Mouse (Mus musculus): ENCODE results near the gene Cog1. TPM values are rescaled to one million over a fixed set of nuclear protein-coding genes. Genes with fewer than 3 reads are reported as not detected.

The Cog1 gene
- total and polyA plus RNA-seq, 3 experiments = 29.4 to 113 (median 37.4) TPM

DNA sequence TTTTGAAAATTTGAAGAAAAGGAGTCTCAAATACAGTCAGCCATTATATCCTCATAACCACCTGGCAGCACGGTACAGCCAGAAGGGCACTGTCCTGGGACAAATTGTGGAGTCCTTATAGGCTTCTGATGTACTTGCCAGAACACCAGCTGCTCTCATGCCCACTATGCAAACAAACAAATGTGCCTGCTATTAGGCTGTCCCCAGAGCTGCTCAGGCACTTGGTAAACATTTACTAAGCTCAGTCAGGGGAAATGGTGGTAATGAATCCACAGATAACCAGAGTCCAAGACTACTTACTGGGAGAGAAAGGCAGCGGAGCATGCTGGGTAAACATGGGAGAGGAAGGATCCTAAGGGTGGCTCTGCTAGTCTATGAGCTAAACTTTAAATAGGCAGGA is 18.2 kb downstream of the Cog1 start:
- Histone ChIP-seq H3K27ac (ENCODE audit: control insufficient read depth, low read depth, low read length) (no peak overlapping the region), H3K9me3 (replicated peaks; ENCODE audit: insufficient read depth, low read length) (no peaks in the 10 kb centered on the region), H3K36me3 (ENCODE audit: control insufficient read depth in 1 of 2, insufficient read depth in 2 of 2, low read length in 2 of 2) (peaks cover 9 to 42% of the 10 kb centered on the region in 2 experiments), H3K79me2 (ENCODE audit: control insufficient read depth, insufficient read depth, low read length, poor library complexity) (peaks cover 10% of the 10 kb centered on the region), H3K4me1 (ENCODE audit: control insufficient read depth in 1 of 2, insufficient read depth in 2 of 2, low read length in 2 of 2) (no peaks in the 10 kb centered on the region; a peak in 1 of 4 replicates), H3K27me3 (ENCODE audit: control insufficient read depth in 1 of 2, insufficient read depth in 2 of 2, low read length in 2 of 2) (no peaks in the 10 kb centered on the region), H3K4me3 (ENCODE audit: control insufficient read depth in 1 of 2, insufficient read depth in 1 of 2, low read depth in 2 of 2, low read length in 2 of 2) (no peak overlapping the region), H3K9ac (ENCODE audit: control insufficient read depth, low read depth, low read length, poor library complexity, severe bottlenecking) (no peak overlapping the region)
- no peak for TF ChIP-seq BHLHE40 (IDR thresholded peaks at IDR 0.05; ENCODE audit: borderline replicate concordance, low read depth, low read length)
- no peak for TF ChIP-seq KAT2A (conservative IDR thresholded peaks at IDR 0.05; ENCODE audit: low read depth, low read length)
- TF ChIP-seq GABPA (IDR thresholded peaks at IDR 0.05; ENCODE audit: low read depth, low read length) = no peak
- no peak for TF ChIP-seq TAL1 (IDR thresholded peaks at IDR 0.05; ENCODE audit: low read length)
- no peak for TF ChIP-seq RCOR1 (IDR thresholded peaks at IDR 0.05; ENCODE audit: low read depth, low read length)
- TF ChIP-seq POLR2A (IDR thresholded peaks at IDR 0.05; ENCODE audit: control insufficient read depth in 1 of 2, insufficient read depth in 1 of 2, low read depth in 1 of 2, low read length in 2 of 2, poor library complexity in 1 of 2) = no peak
- TF ChIP-seq USF1 (IDR thresholded peaks at IDR 0.05; ENCODE audit: low read depth, low read length) = no peak
- TF ChIP-seq USF2 (IDR thresholded peaks at IDR 0.05; ENCODE audit: borderline replicate concordance in 1 of 2, insufficient read depth in 1 of 2, low read depth in 1 of 2, low read length in 2 of 2) = no peak
- DNase-seq (ENCODE audit: low read depth, low spot score) = no peak

DNA sequence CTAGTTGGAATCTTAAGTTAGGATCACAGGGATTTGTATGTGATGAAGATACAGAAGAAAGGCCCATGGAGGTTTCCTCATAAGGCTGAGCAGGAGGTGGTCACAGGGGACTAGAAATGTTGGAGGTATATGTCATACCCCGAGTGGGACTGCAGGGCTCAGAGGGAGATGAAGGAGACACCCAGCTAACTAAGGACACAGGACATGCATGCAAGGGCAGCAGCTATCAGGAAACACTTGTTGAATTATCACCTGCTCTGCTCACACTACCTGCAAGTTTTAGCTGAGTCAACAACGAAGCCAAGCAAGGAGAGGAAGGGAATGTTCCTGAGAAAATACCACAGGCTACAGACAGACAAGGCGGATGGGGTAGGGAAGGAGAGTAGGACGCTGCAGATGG is 18.7 kb downstream of the Cog1 start:
- H3K36me3 ChIP-seq (ENCODE audit: control insufficient read depth in 1 of 2, insufficient read depth in 2 of 2, low read length in 2 of 2) = peaks cover 9 to 40% of the 10 kb centered on the region in 2 experiments
- H3K9ac ChIP-seq (ENCODE audit: control insufficient read depth, low read depth, low read length, poor library complexity, severe bottlenecking) = no peak overlapping the region
- H3K79me2 ChIP-seq (ENCODE audit: control insufficient read depth, insufficient read depth, low read length, poor library complexity) = peaks cover 10% of the 10 kb centered on the region
- H3K9me3 ChIP-seq (replicated peaks; ENCODE audit: insufficient read depth, low read length) = no peaks in the 10 kb centered on the region
- H3K4me1 ChIP-seq (ENCODE audit: control insufficient read depth in 1 of 2, insufficient read depth in 2 of 2, low read length in 2 of 2) = no peaks in the 10 kb centered on the region; a peak in 1 of 4 replicates
- no peaks in the 10 kb centered on the region for H3K27me3 ChIP-seq (ENCODE audit: control insufficient read depth in 1 of 2, insufficient read depth in 2 of 2, low read length in 2 of 2)
- no peak for TF ChIP-seq RAD21 (IDR thresholded peaks at IDR 0.05; ENCODE audit: low read depth, low read length)
- no peak for TF ChIP-seq TAL1 (IDR thresholded peaks at IDR 0.05; ENCODE audit: low read length)
- TF ChIP-seq RCOR1 (IDR thresholded peaks at IDR 0.05; ENCODE audit: low read depth, low read length) = no peak
- TF ChIP-seq KAT2A (conservative IDR thresholded peaks at IDR 0.05; ENCODE audit: low read depth, low read length) = no peak
- TF ChIP-seq MYB (IDR thresholded peaks at IDR 0.05; ENCODE audit: low read depth, low read length) = no peak
- TF ChIP-seq CHD1 (IDR thresholded peaks at IDR 0.05; ENCODE audit: low read depth, low read length) = no peak
- TF ChIP-seq SIN3A (IDR thresholded peaks at IDR 0.05; ENCODE audit: low read length) = no peak
- TF ChIP-seq USF1 (IDR thresholded peaks at IDR 0.05; ENCODE audit: low read depth, low read length) = no peak
- H3K27ac ChIP-seq (ENCODE audit: control insufficient read depth, low read depth, low read length) = no peak overlapping the region
- no peak for DNase-seq (ENCODE audit: low read depth, low spot score)
- H3K4me3 ChIP-seq (ENCODE audit: control insufficient read depth in 1 of 2, insufficient read depth in 1 of 2, low read depth in 2 of 2, low read length in 2 of 2) = no peak overlapping the region

DNA sequence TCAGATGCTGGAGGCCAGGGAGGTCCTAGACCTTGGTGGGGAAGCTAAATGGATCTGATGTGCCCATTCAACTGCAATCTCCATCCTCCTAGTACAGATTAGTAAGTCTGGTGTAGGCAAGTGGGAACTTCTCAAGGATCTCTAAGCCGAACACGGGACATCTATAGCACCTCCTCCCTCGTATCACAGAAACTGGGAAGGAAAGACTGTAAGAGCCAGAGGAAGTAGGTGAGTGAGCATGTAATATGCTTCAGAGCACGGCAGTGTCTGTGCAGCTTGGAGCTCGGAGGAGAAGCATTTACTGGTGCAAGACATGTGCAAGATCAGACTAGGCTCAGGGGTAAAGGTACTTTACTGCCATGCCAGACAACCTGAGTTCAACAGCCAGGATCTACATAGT is 19.9 kb downstream of the Cog1 start:
- no peak overlapping the region for H3K27ac ChIP-seq (ENCODE audit: control insufficient read depth, low read depth, low read length)
- H3K9ac ChIP-seq (ENCODE audit: control insufficient read depth, low read depth, low read length, poor library complexity, severe bottlenecking) = no peak overlapping the region
- H3K9me3 ChIP-seq (replicated peaks; ENCODE audit: insufficient read depth, low read length) = no peaks in the 10 kb centered on the region
- H3K36me3 ChIP-seq (ENCODE audit: control insufficient read depth in 1 of 2, insufficient read depth in 2 of 2, low read length in 2 of 2) = peaks cover 9 to 48% of the 10 kb centered on the region in 2 experiments
- H3K79me2 ChIP-seq (ENCODE audit: control insufficient read depth, insufficient read depth, low read length, poor library complexity) = peaks cover 11% of the 10 kb centered on the region
- no peak for DNase-seq (ENCODE audit: low read depth, low spot score)
- no peak for TF ChIP-seq ETS1 (IDR thresholded peaks at IDR 0.05; ENCODE audit: low read depth, low read length)
- TF ChIP-seq POLR2AphosphoS5 (IDR thresholded peaks at IDR 0.05; ENCODE audit: borderline replicate concordance, low read depth, low read length) = no peak
- TF ChIP-seq CHD1 (IDR thresholded peaks at IDR 0.05; ENCODE audit: low read depth, low read length) = no peak
- no peak for TF ChIP-seq ZKSCAN1 (IDR thresholded peaks at IDR 0.05; ENCODE audit: low read depth, low read length)
- no peak for TF ChIP-seq CHD2 (IDR thresholded peaks at IDR 0.05; ENCODE audit: low read length)
- no peak for TF ChIP-seq SMC3 (IDR thresholded peaks at IDR 0.05; ENCODE audit: low read depth, low read length)
- no peak for TF ChIP-seq GABPA (IDR thresholded peaks at IDR 0.05; ENCODE audit: low read depth, low read length)
- no peak for TF ChIP-seq USF2 (IDR thresholded peaks at IDR 0.05; ENCODE audit: borderline replicate concordance in 1 of 2, insufficient read depth in 1 of 2, low read depth in 1 of 2, low read length in 2 of 2)
- no peak for TF ChIP-seq UBTF (IDR thresholded peaks at IDR 0.05; ENCODE audit: borderline replicate concordance, insufficient read depth, low read depth, low read length)
- no peak for TF ChIP-seq RAD21 (IDR thresholded peaks at IDR 0.05; ENCODE audit: low read depth, low read length)
- TF ChIP-seq MXI1 (IDR thresholded peaks at IDR 0.05; ENCODE audit: low read depth, low read length) = no peak
- no peak for TF ChIP-seq TAL1 (IDR thresholded peaks at IDR 0.05; ENCODE audit: low read length)
- no peak for TF ChIP-seq BHLHE40 (IDR thresholded peaks at IDR 0.05; ENCODE audit: borderline replicate concordance, low read depth, low read length)
- TF ChIP-seq USF1 (IDR thresholded peaks at IDR 0.05; ENCODE audit: low read depth, low read length) = no peak
- TF ChIP-seq JUND (IDR thresholded peaks at IDR 0.05; ENCODE audit: low read depth, low read length) = no peak
- TF ChIP-seq GATA1 (IDR thresholded peaks at IDR 0.05; ENCODE audit: low read depth, low read length) = no peak
- no peak for TF ChIP-seq MYB (IDR thresholded peaks at IDR 0.05; ENCODE audit: low read depth, low read length)
- no peak for TF ChIP-seq ZNF384 (IDR thresholded peaks at IDR 0.05; ENCODE audit: low read depth, low read length)
- no peak for TF ChIP-seq TCF12 (IDR thresholded peaks at IDR 0.05; ENCODE audit: low read depth, low read length)
- no peak for TF ChIP-seq NELFE (IDR thresholded peaks at IDR 0.05; ENCODE audit: low read depth, low read length)
- no peak overlapping the region for H3K4me3 ChIP-seq (ENCODE audit: control insufficient read depth in 1 of 2, insufficient read depth in 1 of 2, low read depth in 2 of 2, low read length in 2 of 2)
- H3K27me3 ChIP-seq (ENCODE audit: control insufficient read depth in 1 of 2, insufficient read depth in 2 of 2, low read length in 2 of 2) = no peaks in the 10 kb centered on the region
- H3K4me1 ChIP-seq (ENCODE audit: control insufficient read depth in 1 of 2, insufficient read depth in 2 of 2, low read length in 2 of 2) = no peaks in the 10 kb centered on the region; a peak in 1 of 4 replicates

All from MEL (cell line).